Mouse (Mus musculus): ENCODE results near the gene Dupd1. TPM values are rescaled to one million over a fixed set of nuclear protein-coding genes. Genes with fewer than 3 reads are reported as not detected.
A peak's percentile ranks its signal among the peaks of the same experiment; 100 is the strongest.

Dupd1 gene
- polyA plus RNA-seq, 1 experiment from 2014 or later, result not detected

DNA sequence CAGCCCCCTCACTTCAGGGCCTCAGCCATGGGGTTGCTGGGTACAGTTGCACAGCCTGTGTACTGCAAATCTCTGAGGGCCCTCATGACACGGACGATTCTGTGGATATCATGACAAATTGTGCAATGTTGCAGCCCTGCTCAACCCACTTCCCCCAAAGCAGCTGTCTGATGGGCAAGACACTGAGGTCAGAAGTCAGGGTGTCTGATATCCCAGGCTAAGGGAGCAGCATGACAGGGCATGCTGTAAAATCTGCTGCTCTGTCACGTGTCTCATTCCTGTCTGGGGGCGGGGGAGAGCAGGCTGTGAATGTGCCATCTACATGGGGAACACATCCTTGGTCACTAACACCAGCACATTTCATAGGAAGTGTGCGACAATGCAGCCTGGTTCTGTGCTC is 30.8 kb upstream of the Dupd1 start:
- Histone ChIP-seq H3K9ac (no peak overlapping the region), H3K27me3 (replicated peaks) (no peaks in the 10 kb centered on the region), H3K9me3 (no peaks in the 10 kb centered on the region), H3K4me2 (no peak overlapping the region), H3K36me3 (no peaks in the 10 kb centered on the region), H3K4me1 (no peaks in the 10 kb centered on the region), H3K4me3 (replicated peaks) (no peak overlapping the region), H3K27ac (no peak overlapping the region)
- WGBS, result 70% methylated on average over 5 of the region's 5 CpGs
- no peak for ATAC-seq (ENCODE audit: insufficient read depth, low FRiP score, low read depth)

DNA sequence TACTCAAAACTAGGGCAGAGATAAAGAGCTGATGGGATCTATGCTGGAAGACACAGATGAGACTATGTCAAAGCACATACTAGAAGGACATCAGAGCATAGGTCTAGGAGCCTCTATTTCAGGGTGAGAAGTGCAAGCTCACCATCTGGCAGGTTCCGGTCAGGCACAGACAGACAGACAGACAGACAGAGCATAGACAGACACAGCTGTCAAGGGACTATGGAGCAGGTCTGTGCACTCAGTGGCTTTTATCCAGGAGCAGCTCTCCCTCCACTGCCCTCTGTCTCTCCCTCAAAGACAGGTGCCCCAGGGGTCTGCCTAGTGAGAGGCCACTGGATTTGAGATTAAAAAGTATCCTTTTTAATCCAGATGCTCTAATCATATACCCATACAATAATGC is 29.8 kb upstream of the Dupd1 start:
- Histone ChIP-seq H3K9me3 (no peaks in the 10 kb centered on the region), H3K27me3 (replicated peaks) (no peaks in the 10 kb centered on the region), H3K4me1 (no peaks in the 10 kb centered on the region), H3K4me3 (replicated peaks) (no peak overlapping the region), H3K9ac (no peak overlapping the region), H3K4me2 (no peak overlapping the region), H3K36me3 (no peaks in the 10 kb centered on the region), H3K27ac (no peak overlapping the region)
- WGBS, result 91% methylated on average over 1 of the region's 1 CpGs
- no peak for ATAC-seq (ENCODE audit: insufficient read depth, low FRiP score, low read depth)

DNA sequence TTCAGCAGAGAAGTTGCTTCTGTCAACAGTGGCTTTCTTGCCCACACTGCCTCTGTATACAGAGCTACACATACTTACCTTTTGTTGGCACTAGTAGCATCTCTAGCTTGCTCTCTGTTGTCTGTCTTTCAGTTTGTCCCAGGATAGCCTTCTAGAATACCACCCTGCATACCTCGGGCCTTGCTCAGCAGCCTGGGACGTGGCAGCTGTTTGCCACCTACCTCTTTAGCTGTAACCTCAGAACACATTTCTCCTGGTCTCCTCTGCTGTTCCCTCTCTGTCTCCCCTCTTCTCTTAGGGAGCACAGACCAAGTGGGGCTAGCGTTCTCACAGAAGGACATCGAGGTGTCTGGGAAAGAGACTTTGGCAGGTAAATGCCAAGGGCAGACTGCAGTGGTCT is 28.1 kb upstream of the Dupd1 start:
- Histone ChIP-seq H3K27me3 (replicated peaks) (no peaks in the 10 kb centered on the region), H3K4me2 (no peak overlapping the region), H3K27ac (no peak overlapping the region), H3K4me3 (replicated peaks) (no peak overlapping the region), H3K4me1 (no peaks in the 10 kb centered on the region), H3K36me3 (no peaks in the 10 kb centered on the region), H3K9ac (no peak overlapping the region), H3K9me3 (no peaks in the 10 kb centered on the region)
- ATAC-seq (ENCODE audit: insufficient read depth, low FRiP score, low read depth), result no peak
- 88% methylated on average over 4 of the region's 4 CpGs for WGBS

DNA sequence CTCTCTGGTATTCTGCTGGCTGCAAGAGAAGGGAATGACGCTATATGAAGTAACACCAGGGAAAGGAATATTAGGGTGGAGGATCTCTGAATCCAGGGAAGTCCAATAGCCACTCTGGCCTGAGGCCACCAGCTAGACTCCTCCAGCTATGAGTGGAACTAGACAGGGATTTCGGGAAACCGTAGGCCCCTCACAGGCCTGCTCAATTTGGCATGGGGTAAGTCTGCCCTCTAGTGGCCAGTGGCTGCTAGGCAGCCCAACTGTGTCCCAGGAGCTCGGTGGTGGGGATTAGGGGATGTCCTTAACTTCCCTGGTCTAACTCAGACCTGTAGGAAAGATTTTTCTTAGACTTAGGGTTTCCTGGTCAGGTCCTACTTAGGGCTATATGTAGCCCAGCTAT is 27.4 kb upstream of the Dupd1 start:
- Histone ChIP-seq H3K36me3 (no peaks in the 10 kb centered on the region), H3K27me3 (replicated peaks) (no peaks in the 10 kb centered on the region), H3K4me1 (no peaks in the 10 kb centered on the region), H3K9ac (no peak overlapping the region), H3K9me3 (no peaks in the 10 kb centered on the region), H3K4me3 (replicated peaks) (no peak overlapping the region), H3K4me2 (no peak overlapping the region), H3K27ac (no peak overlapping the region)
- ATAC-seq (ENCODE audit: insufficient read depth, low FRiP score, low read depth), result peak; percentile 55; the same call in 1 of the 2 replicates
- 14% methylated on average over 4 of the region's 4 CpGs for WGBS

DNA sequence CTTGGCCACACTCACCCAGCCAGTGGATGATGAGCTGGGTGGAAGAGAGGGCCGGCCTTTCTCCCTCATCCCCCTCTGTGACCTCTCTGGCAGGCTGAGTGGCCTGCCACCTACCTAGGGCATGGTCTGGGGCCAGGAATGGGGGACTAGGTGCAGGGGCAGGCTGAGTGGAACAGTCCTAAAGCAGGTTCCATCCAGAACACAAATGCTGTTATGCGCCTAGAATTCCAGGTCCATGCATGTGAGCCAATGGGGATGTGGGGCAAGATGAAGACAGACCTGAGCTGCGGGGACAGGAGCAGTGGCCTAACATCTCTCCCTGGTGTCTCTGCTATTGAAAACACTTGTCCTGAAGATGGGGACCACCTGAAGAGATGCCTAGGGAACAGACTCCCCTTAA is 26.9 kb upstream of the Dupd1 start:
- WGBS, result 93% methylated on average over 3 of the region's 3 CpGs
- H3K4me3 ChIP-seq (replicated peaks), result no peak overlapping the region

DNA sequence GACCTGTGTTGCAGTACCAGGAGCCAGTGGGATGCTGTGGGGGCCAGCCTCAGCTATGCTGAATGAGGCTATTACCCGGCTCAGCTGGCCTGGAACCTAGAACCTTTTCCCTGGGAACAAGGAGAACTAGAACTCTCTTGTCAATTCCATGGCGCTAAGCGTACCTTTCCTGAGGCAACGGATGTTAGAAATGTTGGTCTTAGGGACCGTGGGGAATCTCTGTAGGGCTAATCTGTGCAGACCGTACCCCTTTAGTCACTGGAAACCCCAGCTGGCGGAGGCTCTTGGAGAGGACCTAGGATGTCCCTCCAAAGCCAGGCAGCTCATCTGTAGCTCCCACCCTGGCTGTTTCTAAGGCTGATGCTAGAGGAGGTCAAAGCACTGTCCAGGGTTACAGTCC is 26.0 kb upstream of the Dupd1 start:
- H3K27me3 ChIP-seq (replicated peaks), result no peaks in the 10 kb centered on the region
- H3K4me1 ChIP-seq, result no peaks in the 10 kb centered on the region
- H3K4me3 ChIP-seq (replicated peaks), result no peak overlapping the region
- no peak overlapping the region for H3K27ac ChIP-seq
- H3K36me3 ChIP-seq, result no peaks in the 10 kb centered on the region
- WGBS, result 87% methylated on average over 7 of the region's 7 CpGs
- H3K4me2 ChIP-seq, result no peak overlapping the region
- H3K9me3 ChIP-seq, result no peaks in the 10 kb centered on the region
- no peak for ATAC-seq (ENCODE audit: insufficient read depth, low FRiP score, low read depth)
- no peak overlapping the region for H3K9ac ChIP-seq

More for the DNA sequence above, 26.9 kb upstream of the Dupd1 start:
- ATAC-seq (ENCODE audit: insufficient read depth, low FRiP score, low read depth), result no peak
- no peak overlapping the region for H3K4me2 ChIP-seq
- no peak overlapping the region for H3K27ac ChIP-seq
- no peak overlapping the region for H3K9ac ChIP-seq
- H3K9me3 ChIP-seq, result no peaks in the 10 kb centered on the region
- no peaks in the 10 kb centered on the region for H3K27me3 ChIP-seq (replicated peaks)
- no peaks in the 10 kb centered on the region for H3K4me1 ChIP-seq
- H3K36me3 ChIP-seq, result no peaks in the 10 kb centered on the region

DNA sequence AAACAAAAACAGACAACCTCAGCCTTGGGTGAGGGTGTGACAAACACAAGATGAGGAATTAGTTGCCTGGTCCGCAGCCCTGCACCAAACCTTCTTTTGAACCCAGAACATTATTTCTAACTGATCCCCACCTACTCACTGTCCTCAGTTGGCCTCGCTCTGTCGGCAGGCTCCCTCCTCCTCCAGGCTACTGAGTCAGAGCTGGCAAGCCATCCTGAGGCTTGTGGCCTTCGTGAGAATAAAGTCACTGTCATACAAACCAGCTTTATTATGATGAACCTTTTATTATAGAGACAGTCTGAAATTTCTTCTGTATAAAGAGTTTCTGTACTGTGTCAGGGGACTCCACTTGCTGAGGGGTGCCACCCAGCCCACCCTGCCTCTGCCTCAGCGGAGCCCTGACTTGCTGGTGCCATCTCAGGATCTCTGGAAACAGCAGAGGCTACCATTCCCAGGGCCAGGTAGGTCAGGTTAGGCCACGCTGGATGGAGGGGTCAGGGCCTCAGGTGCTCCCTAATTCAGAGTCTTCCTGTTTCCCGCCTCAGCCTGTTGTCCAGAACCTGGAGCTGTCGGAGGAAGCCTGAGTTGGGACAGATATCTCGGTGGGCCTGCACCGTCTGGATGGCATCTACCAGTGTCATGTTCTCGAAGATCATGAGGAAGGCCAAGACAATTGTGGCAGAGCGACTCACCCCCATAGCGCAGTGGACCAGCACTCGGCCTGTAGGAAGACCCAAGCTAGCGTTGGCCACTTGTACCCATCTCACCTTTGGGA is 18.9 kb upstream of the Dupd1 start:
- H3K4me2 ChIP-seq, result no peak overlapping the region
- H3K27ac ChIP-seq, result no peak overlapping the region
- WGBS, result 90% methylated on average over 15 of the region's 15 CpGs
- H3K36me3 ChIP-seq, result no peaks in the 10 kb centered on the region
- H3K4me3 ChIP-seq (replicated peaks), result no peak overlapping the region
- H3K9ac ChIP-seq, result no peak overlapping the region
- no peaks in the 10 kb centered on the region for H3K9me3 ChIP-seq
- no peak for ATAC-seq (ENCODE audit: insufficient read depth, low FRiP score, low read depth)
- H3K27me3 ChIP-seq (replicated peaks), result no peaks in the 10 kb centered on the region
- H3K4me1 ChIP-seq, result no peaks in the 10 kb centered on the region

DNA sequence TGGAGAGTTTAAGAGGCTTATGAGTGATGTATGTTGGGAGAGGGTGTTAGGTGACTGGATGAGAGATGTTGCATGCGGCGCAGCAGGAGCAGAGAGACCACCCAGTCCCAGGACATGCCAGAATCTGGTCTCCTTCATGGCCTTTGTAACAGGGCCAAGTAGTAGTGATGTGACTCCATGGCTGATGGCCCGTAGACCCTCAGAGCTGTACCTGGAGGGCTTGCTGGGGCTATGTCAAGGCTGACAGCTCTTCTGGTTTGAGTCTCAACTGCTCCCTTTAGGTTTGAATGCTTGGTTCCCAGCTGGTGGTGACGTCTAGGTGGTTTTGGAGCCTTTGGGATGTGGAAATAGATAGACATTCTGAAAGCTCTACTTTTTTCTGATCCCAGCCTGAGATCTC is 15.6 kb upstream of the Dupd1 start:
- WGBS, result 85% methylated on average over 4 of the region's 4 CpGs
- Histone ChIP-seq H3K36me3 (no peaks in the 10 kb centered on the region), H3K9ac (no peak overlapping the region), H3K4me2 (no peak overlapping the region), H3K4me1 (no peaks in the 10 kb centered on the region), H3K9me3 (no peaks in the 10 kb centered on the region), H3K27ac (no peak overlapping the region), H3K4me3 (replicated peaks) (no peak overlapping the region), H3K27me3 (replicated peaks) (no peaks in the 10 kb centered on the region)
- ATAC-seq (ENCODE audit: insufficient read depth, low FRiP score, low read depth), result no peak

DNA sequence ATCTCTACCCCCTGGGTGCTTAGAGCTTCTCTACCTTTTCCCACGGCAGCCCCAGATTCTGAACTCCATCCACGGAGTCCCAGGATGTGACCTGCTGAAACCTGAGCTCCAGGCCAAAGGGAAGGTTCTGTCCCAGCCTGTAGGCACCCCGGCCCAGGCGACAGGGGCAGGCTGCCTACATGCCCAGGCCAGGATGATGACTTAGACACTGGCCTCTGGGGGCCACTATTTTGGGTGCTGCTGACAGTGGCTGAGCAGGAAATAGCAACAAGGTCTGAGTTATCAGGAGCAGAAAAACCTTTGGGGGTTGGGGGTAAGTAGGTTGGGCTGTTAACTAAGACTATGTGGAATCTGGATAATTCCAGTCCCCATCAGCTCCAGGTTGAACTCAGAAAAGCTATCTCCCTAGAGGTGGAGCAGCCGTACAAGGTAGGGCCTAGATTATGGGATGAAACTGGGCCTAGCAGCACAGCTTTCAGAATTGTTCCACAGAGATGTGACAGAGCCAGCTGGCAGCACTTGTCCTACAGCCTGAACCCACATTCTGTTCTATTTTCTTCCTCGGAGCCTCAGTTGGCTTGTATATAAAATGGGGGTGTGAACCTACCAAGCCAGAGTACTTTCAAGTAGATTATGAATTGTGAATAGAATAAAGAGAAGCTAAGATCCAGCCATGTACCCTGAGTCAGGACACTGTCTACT is 14.8 kb upstream of the Dupd1 start:
- H3K9ac ChIP-seq, result no peak overlapping the region
- WGBS, result 77% methylated on average over 6 of the region's 6 CpGs
- no peak overlapping the region for H3K27ac ChIP-seq
- H3K36me3 ChIP-seq, result no peaks in the 10 kb centered on the region
- H3K4me2 ChIP-seq, result no peak overlapping the region
- H3K4me3 ChIP-seq (replicated peaks), result no peak overlapping the region
- no peaks in the 10 kb centered on the region for H3K9me3 ChIP-seq
- H3K4me1 ChIP-seq, result no peaks in the 10 kb centered on the region
- H3K27me3 ChIP-seq (replicated peaks), result no peaks in the 10 kb centered on the region
- ATAC-seq (ENCODE audit: insufficient read depth, low FRiP score, low read depth), result no peak

DNA sequence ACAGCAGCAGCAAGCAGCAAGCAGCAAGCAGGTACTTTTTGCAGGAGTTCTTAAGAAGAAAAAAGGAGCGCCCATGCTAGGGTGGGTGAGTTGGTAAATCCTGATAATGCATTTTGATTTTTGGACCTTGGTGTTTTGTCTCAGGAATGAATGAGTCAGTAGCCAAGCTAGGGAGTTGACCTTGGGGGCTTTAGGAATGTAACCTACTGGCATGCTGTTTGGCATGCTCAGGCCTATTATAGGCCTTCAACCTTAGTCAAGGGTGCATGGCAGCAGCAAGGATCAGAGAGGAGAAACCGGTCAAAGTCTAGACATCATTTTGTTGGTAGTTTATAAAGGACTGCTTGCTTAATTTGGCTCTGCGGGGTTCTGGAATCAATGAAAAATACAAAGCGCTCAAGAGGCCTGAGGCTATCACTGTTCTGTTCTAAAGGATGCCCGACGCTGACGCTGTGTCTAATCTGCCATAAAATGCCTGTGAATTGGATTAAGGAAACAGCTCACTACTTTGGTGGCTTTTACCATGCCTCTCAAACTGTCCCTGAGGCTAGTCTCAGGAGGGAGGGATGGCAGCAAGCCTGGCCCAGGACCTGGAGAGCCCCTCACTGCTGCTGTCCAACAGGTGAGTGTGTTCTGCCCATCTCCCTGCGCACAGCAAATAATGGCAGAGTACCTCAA is 7.8 kb upstream of the Dupd1 start:
- H3K4me3 ChIP-seq (replicated peaks), result no peak overlapping the region
- no peaks in the 10 kb centered on the region for H3K9me3 ChIP-seq
- H3K4me2 ChIP-seq, result no peak overlapping the region
- H3K9ac ChIP-seq, result no peak overlapping the region
- WGBS, result 92% methylated on average over 8 of the region's 8 CpGs
- no peaks in the 10 kb centered on the region for H3K27me3 ChIP-seq (replicated peaks)
- H3K27ac ChIP-seq, result no peak overlapping the region
- H3K4me1 ChIP-seq, result peaks cover 3% of the 10 kb centered on the region; the same call in 1 of the 2 replicates
- no peaks in the 10 kb centered on the region for H3K36me3 ChIP-seq
- no peak for ATAC-seq (ENCODE audit: insufficient read depth, low FRiP score, low read depth)

DNA sequence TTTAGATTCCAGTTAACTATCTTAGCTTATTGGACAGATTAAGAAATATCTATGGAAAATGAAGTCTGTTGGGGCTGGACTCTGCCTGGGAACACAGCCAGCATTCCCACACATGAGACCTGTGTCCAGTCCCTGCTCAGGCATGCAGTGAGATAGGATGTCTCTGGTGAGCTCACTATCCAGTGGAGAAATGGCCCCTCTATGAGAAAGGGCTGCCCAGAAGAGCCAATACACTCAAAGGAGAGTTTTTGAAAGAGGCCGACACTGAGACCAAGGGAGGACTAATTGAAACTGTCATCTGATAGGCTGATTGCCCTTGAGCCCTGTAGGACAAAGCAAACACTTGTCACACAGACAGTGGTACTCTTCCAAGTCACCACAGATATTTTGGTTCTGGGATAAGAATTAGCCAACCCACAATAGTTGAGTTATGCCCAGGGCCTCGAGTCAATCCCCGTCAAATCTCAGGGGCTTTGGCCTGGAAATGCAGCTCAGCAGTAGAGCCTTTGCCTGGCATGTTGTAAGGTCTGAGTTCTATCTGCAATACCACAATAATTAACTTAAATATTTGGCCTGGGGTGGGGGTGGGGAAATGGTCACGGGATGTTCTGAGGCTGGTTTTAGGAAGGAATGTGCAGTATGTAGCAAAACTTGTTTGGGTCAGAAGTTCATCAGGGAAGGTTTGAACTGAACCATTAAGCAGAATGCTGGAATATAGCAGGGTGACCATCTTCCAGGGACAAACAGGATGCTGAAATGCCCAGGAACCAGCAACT is 6.2 kb upstream of the Dupd1 start:
- ATAC-seq (ENCODE audit: insufficient read depth, low FRiP score, low read depth), result no peak
- Histone ChIP-seq H3K9ac (no peak overlapping the region), H3K4me1 (peaks cover 3% of the 10 kb centered on the region; the same call in 1 of the 2 replicates), H3K4me3 (replicated peaks) (no peak overlapping the region), H3K27me3 (replicated peaks) (no peaks in the 10 kb centered on the region), H3K27ac (no peak overlapping the region), H3K36me3 (no peaks in the 10 kb centered on the region), H3K4me2 (no peak overlapping the region), H3K9me3 (no peaks in the 10 kb centered on the region)
- WGBS, result 72% methylated on average over 4 of the region's 4 CpGs
